ENCODE assay signal across 12 mouse cellular contexts in the genomic region with DNA sequence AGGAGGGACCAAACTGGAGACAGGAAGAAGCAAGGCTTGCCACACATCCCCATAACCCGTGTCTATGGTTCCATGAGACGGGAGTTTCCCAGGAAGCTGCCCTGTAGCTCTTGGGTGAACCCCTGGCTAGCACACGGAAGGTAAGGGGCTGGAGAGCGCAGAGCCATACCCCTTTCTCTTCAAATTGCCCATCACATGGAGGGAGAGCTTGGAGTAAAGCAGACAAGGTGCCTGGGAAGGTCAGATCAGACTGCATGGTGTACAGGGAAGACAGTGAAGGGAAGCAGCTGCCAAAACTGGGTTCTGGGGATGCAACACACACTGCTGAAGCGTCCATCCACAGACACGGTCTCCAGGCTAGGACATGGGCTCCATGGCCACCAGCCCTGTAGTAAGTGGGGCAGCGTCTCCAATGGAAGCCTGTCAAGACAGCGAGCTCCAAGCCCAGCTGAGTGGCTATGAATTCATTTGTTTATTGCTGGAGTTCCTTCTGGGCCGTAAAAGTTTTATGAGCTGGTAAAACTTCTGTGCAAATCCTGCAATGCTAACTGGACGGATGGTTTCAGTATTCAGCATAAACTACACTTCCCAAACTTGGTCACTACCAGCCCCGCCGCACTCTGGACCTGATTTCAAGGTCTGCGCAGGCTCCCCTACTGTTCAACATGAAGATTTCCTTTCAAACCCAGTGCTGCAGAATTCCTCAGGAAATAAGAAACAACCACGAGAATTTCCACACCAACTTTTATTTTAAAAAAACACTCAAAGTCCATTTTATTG. TPM values are rescaled to one million over a fixed set of nuclear protein-coding genes. Genes with fewer than 3 reads are reported as not detected.
DNase-seq lines count a peak whose midpoint lies in the region; ATAC-seq and TF ChIP-seq lines count a peak whose summit lies in the region.
"Had no signal": no experiment of that assay in that cellular context is flagged by ENCODE, and none has a peak within 500 bp of the region (broad histone marks: within the 10 kb centered on the region; RNA-seq: fewer than 3 reads in every experiment).

No protein-coding gene starts in this region.

- DNase-seq in cerebellum, adult 2 months: no peak
- no peak for DNase-seq in cerebellum, adult 11 months
- DNase-seq in layer of hippocampus, adult 2 months (ENCODE audit: low spot score in 2 of 2): no peak
- DNase-seq in layer of hippocampus, postnatal 36 days: no peak
- DNase-seq in kidney, adult 9 months: peak; percentile 73
- DNase-seq in limb, embryonic 14.5 days (ENCODE audit: low spot score): peak; percentile 44
- DNase-seq in gastrocnemius, postnatal 36 days: no peak
- no peak for DNase-seq in adrenal gland, postnatal 25 days

- WGBS in cerebellum, adult 2 months: 65% methylated on average over 14 of the region's 14 CpGs
- WGBS in limb, embryonic 14.5 days: 30% methylated on average over 14 of the region's 14 CpGs

- no peaks in the 10 kb centered on the region for H3K9me3 ChIP-seq in limb, embryonic 14.5 days (ENCODE audit: control insufficient read depth, low read length)
- H3K9me3 ChIP-seq: midbrain, embryonic 10.5 days had no signal

- H3K4me2 ChIP-seq in limb, embryonic 14.5 days (replicated peaks; ENCODE audit: low read depth, low read length, severe bottlenecking): peak overlapping the region; percentile 15; the same call in 1 of the 2 replicates

- intact Hi-C loops in gastrocnemius, postnatal 36 days (cut with DNase I): no loop called here

- no peaks in the 10 kb centered on the region for H3K36me3 ChIP-seq in limb, embryonic 14.5 days (ENCODE audit: control insufficient read depth, insufficient read depth, low read length)
- H3K36me3 ChIP-seq: midbrain, embryonic 10.5 days had no signal

- H3K4me1 ChIP-seq in cerebellum, adult 2 months (ENCODE audit: control insufficient read depth, insufficient read depth, low read length): peaks cover 41% of the 10 kb centered on the region
- H3K4me1 ChIP-seq in limb, embryonic 14.5 days (ENCODE audit: control insufficient read depth, insufficient read depth, low read length): peaks cover 24% of the 10 kb centered on the region

- ATAC-seq in limb, embryonic 14.5 days (ENCODE audit: low FRiP score, low read depth): peak; percentile 70
- ATAC-seq: lung, postnatal 0 days had no signal

- peak overlapping the region; percentile 31 for H3K4me3 ChIP-seq in cerebellum, adult 2 months (replicated peaks; ENCODE audit: insufficient read depth, low read depth, low read length)
- no peak overlapping the region for H3K4me3 ChIP-seq in layer of hippocampus, adult 2 months
- H3K4me3 ChIP-seq in limb, embryonic 14.5 days (replicated peaks; ENCODE audit: low read length): no peak overlapping the region
- H3K4me3 ChIP-seq: midbrain, embryonic 10.5 days had no signal

- H3K27me3 ChIP-seq in cerebellum, adult 2 months (ENCODE audit: control insufficient read depth, insufficient read depth, low read length): no peaks in the 10 kb centered on the region
- H3K27me3 ChIP-seq in limb, embryonic 14.5 days (ENCODE audit: control insufficient read depth, insufficient read depth, low read length): no peaks in the 10 kb centered on the region

- H3K27ac ChIP-seq in cerebellum, adult 2 months (ENCODE audit: insufficient read depth, low read length): no peak overlapping the region
- H3K27ac ChIP-seq in layer of hippocampus, adult 2 months: no peak overlapping the region; the same call in 1 of the 2 replicates
- H3K27ac ChIP-seq in limb, embryonic 14.5 days (replicated peaks; ENCODE audit: low read depth, low read length): peak overlapping the region; percentile 34
- H3K27ac ChIP-seq: midbrain, embryonic 10.5 days had no signal

- TF ChIP-seq POLR2A in cerebellum, adult 2 months (IDR thresholded peaks at IDR 0.05; ENCODE audit: borderline replicate concordance, insufficient read depth, low read length): no peak
- no peak for TF ChIP-seq POLR2A in limb, embryonic 14.5 days (IDR thresholded peaks at IDR 0.05; ENCODE audit: borderline replicate concordance, extremely low read depth, insufficient read depth, insufficient read length)

- H3K9ac ChIP-seq in limb, embryonic 14.5 days (ENCODE audit: low read depth, low read length, severe bottlenecking): no peak overlapping the region

- no peak for TF ChIP-seq CTCF in cerebellum, adult 2 months (IDR thresholded peaks at IDR 0.05; ENCODE audit: borderline replicate concordance, insufficient read depth, low read depth, low read length)
- TF ChIP-seq CTCF in layer of hippocampus, adult 2 months (conservative IDR thresholded peaks at IDR 0.05): peak; percentile 31

RNA-seq across cellular contexts. Expression of a gene that starts 16.0 kb away (rescaled TPM):
- 176 and 177 TPM in 2 replicates for polyA plus RNA-seq in cerebellum, adult 2 months (2012; rRNA removed)
- total RNA-seq in layer of hippocampus, adult 2 months (2021): 100 to 1,000 TPM; 113 to 122 TPM
- total RNA-seq in layer of hippocampus, postnatal 36 days (2021): 100 to 1,000 TPM; 112 to 115 TPM
- 163 and 215 TPM in 2 replicates for polyA plus RNA-seq in limb, embryonic 14.5 days (2012; rRNA removed)
- polyA plus RNA-seq in limb, embryonic 14.5 days (2014; fragmentation: Nextera tagmentation; extraction: Ambion mirVana): 37.0 and 39.7 TPM in 2 replicates
- total RNA-seq in gastrocnemius, postnatal 36 days (2021): 10 to 100 TPM; 18.6 to 18.7 TPM
- total RNA-seq in adrenal gland, postnatal 25 days (2021): 123 and 157 TPM in 2 replicates

RNA-seq across cellular contexts. Expression of a gene that starts 45.1 kb away (rescaled TPM):
- polyA plus RNA-seq in cerebellum, adult 2 months (2012; rRNA removed): 1.5 and 2.5 TPM in 2 replicates
- 1 to 10 TPM; 1.2 to 1.4 TPM for total RNA-seq in layer of hippocampus, adult 2 months (2021)
- total RNA-seq in layer of hippocampus, postnatal 36 days (2021): 1 to 10 TPM in 1 of 2 experiments, not detected in 1; 1.2 TPM
- 11.0 and 17.2 TPM in 2 replicates for polyA plus RNA-seq in limb, embryonic 14.5 days (2012; rRNA removed)
- 19.2 and 22.3 TPM in 2 replicates for polyA plus RNA-seq in limb, embryonic 14.5 days (2014; fragmentation: Nextera tagmentation; extraction: Ambion mirVana)
- not detected for total RNA-seq in gastrocnemius, postnatal 36 days (2021)
- 0.85 TPM in 1 of 2 replicates, not detected in the other for total RNA-seq in adrenal gland, postnatal 25 days (2021)
- total RNA-seq: hematopoietic stem cell, adult 5-6 weeks had no signal
- polyA plus RNA-seq: gonadal fat pad, adult 2 months; midbrain, embryonic 10.5 days had no signal

RNA-seq across cellular contexts. Expression of a gene that starts 55.3 kb away (rescaled TPM):
- polyA plus RNA-seq in cerebellum, adult 2 months (2012; rRNA removed): 6.5 and 10.0 TPM in 2 replicates
- total RNA-seq in layer of hippocampus, adult 2 months (2021): 1 to 10 TPM; 4.5 to 6.3 TPM
- 1 to 10 TPM; 3.3 to 5.5 TPM for total RNA-seq in layer of hippocampus, postnatal 36 days (2021)
- polyA plus RNA-seq in limb, embryonic 14.5 days (2012; rRNA removed): 11.7 and 14.9 TPM in 2 replicates
- polyA plus RNA-seq in limb, embryonic 14.5 days (2014; fragmentation: Nextera tagmentation; extraction: Ambion mirVana): 7.4 and 7.7 TPM in 2 replicates
- 1 to 10 TPM; 1.8 to 4.6 TPM for total RNA-seq in gastrocnemius, postnatal 36 days (2021)
- total RNA-seq in adrenal gland, postnatal 25 days (2021): 4.4 and 5.7 TPM in 2 replicates

Comparison
In these comparisons a context has a peak if more than half of its experiments do, and no peak if none do; other contexts are left out.
1. DNase-seq: peak in kidney, adult 9 months (single experiment) and limb, embryonic 14.5 days (single experiment); none in cerebellum, adult 2 months (0 of 2), cerebellum, adult 11 months (single experiment), layer of hippocampus, adult 2 months (0 of 2), layer of hippocampus, postnatal 36 days (0 of 2), gastrocnemius, postnatal 36 days (0 of 2) and adrenal gland, postnatal 25 days (single experiment).